Mouse (Mus musculus) hindbrain, postnatal 0 days (tissue): ENCODE measurements around the gene Ttn. TPM values are rescaled to one million over a fixed set of nuclear protein-coding genes. Genes with fewer than 3 reads are reported as not detected.

ENCODE experiments used
- ATAC-seq: fragments of 200-750 bp; cut with Nextera tagmentation; 2 replicates; pipeline ENCODE4 v1.8.0; 2017; ENCODE audit warnings: mild to moderate bottlenecking, moderate TSS enrichment, moderate library complexity
- DNase-seq: peaks from one replicate; pipeline ENCODE4 v3.0.0-alpha.2; 2015; ENCODE audit warnings: low spot score
- H3K27ac ChIP-seq: fragments of 300-500 bp; sonication (generic); 2 replicates; pipeline ENCODE4 v1.5.1; 2014; ENCODE audit warnings: mild to moderate bottlenecking
- H3K27me3 ChIP-seq: fragments of 300-500 bp; sonication (generic); 2 replicates; pipeline ENCODE4 v1.6.1; 2014; ENCODE audit warnings: low read length, mixed read lengths; ENCODE audit not compliant: insufficient read depth
- H3K36me3 ChIP-seq: fragments of 300-500 bp; sonication (generic); 2 replicates; pipeline ENCODE4 v1.6.1; 2014; ENCODE audit warnings: low read length, mixed read lengths; ENCODE audit not compliant: insufficient read depth
- H3K4me1 ChIP-seq: fragments of 300-500 bp; sonication (generic); 2 replicates; pipeline ENCODE4 v1.6.1; 2014; ENCODE audit warnings: antibody characterized with exemption, low read length, mixed read lengths; ENCODE audit not compliant: insufficient read depth
- H3K4me2 ChIP-seq: fragments of 300-500 bp; sonication (generic); 2 replicates; pipeline ENCODE4 v1.6.1; 2014; ENCODE audit warnings: low read depth, mild to moderate bottlenecking, low read length, moderate library complexity, mixed read lengths
- H3K4me3 ChIP-seq: fragments of 300-500 bp; sonication (generic); 2 replicates; pipeline ENCODE4 v1.5.1; 2014; ENCODE audit warnings: low read length
- H3K9ac ChIP-seq: fragments of 300-500 bp; sonication (generic); replicated peaks from 2 replicates; pipeline ENCODE4 v1.6.1; 2014; ENCODE audit warnings: mild to moderate bottlenecking, low read length, moderate library complexity, mixed read lengths
- H3K9me3 ChIP-seq: fragments of 300-500 bp; sonication (generic); 2 replicates; pipeline ENCODE4 v1.6.1; 2016; ENCODE audit warnings: low read length, mixed read lengths
- CTCF ChIP-seq: IDR thresholded peaks from 2 replicates; pipeline ENCODE4 v1.5.1; 2016; ENCODE audit warnings: antibody characterized with exemption, control low read depth, low read depth
- WGBS: fragments of 180-500 bp; shearing (Covaris S2); extraction: QIAGEN DNeasy Blood & Tissue Kit; methylation state at CpG from one replicate; pipeline ENCODE4 v1.1.7; 2014; 5-methylcytosine and 5-hydroxymethylcytosine counted together
- polyA plus RNA-seq: library from polyadenylated mRNA; unstranded; fragments of >200 nt; fragmentation: Nextera tagmentation; extraction: Ambion mirVana; gene quantifications from 2 replicates; pipeline ENCODE4 v1.2.1, GENCODE M21; 2015
- total RNA-seq: library from RNA; depleted of rRNA; stranded (reverse); fragments of >200 nt; gene quantifications from 2 replicates; pipeline ENCODE4 v1.2.3, GENCODE M21; 2014

Gene Ttn
- total and polyA plus RNA-seq, 2 experiments from 2014 or later: 0.58 to 0.73 TPM

GRCm38 (mm10) chr2:76805191-76805892 is 177.0 kb downstream of the Ttn start:
- no peaks in the 10 kb centered on the region for H3K9me3 ChIP-seq
- DNase-seq (no peak), ATAC-seq (no peak)
- no peaks in the 10 kb centered on the region for H3K36me3 ChIP-seq
- no peak overlapping the region for H3K9ac ChIP-seq
- H3K4me1 ChIP-seq: no peaks in the 10 kb centered on the region
- 64% methylated on average over 5 of the region's 5 CpGs for WGBS
- no peak for TF ChIP-seq CTCF
- H3K27ac ChIP-seq: no peak overlapping the region
- H3K4me2 ChIP-seq: no peak overlapping the region
- H3K27me3 ChIP-seq: no peaks in the 10 kb centered on the region
- H3K4me3 ChIP-seq: no peak overlapping the region

DNA sequence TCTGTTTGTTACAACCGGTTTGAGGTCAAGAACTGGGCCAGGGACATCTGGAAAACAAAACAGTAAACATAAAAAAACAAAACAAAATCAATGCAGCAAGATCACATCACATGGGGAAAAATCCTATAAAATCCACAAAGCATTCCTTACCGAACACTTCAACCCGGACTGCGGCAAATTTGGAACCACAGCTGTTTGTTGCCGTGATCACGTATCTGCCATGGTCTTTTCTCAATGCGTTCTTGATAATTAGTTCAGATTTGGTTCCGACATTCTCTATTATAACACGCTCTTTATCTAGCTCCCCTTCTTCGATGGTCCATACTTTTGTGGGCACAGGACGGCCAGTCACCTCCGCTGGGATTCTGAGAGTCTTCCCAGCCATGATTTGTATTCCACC is 198.2 kb downstream of the Ttn start:
- Histone ChIP-seq H3K9me3 (peaks cover 7% of the 10 kb centered on the region; the same call in 1 of the 2 replicates), H3K4me3 (no peak overlapping the region), H3K36me3 (no peaks in the 10 kb centered on the region), H3K4me1 (no peaks in the 10 kb centered on the region), H3K27ac (no peak overlapping the region), H3K4me2 (no peak overlapping the region), H3K27me3 (no peaks in the 10 kb centered on the region), H3K9ac (no peak overlapping the region)
- TF ChIP-seq CTCF: no peak
- no peak for DNase-seq
- WGBS: 97% methylated on average over 12 of the region's 12 CpGs
- ATAC-seq: no peak

- no peaks in the 10 kb centered on the region for H3K36me3 ChIP-seq
- TF ChIP-seq CTCF: no peak
Observed at GRCm38 (mm10) chr2:76780792-76781191, 201.6 kb downstream of the Ttn start.

GRCm38 (mm10) chr2:76769831-76770230 is 212.5 kb downstream of the Ttn start:
- H3K27me3 ChIP-seq: no peaks in the 10 kb centered on the region
- 95% methylated on average over 10 of the region's 10 CpGs for WGBS
- H3K27ac ChIP-seq: no peak overlapping the region
- H3K9me3 ChIP-seq: peaks cover 3% of the 10 kb centered on the region; the same call in 1 of the 2 replicates
- no peak for DNase-seq
- H3K4me3 ChIP-seq: no peak overlapping the region
- no peaks in the 10 kb centered on the region for H3K4me1 ChIP-seq
- no peaks in the 10 kb centered on the region for H3K36me3 ChIP-seq
- H3K4me2 ChIP-seq: no peak overlapping the region
- ATAC-seq: no peak
- no peak for TF ChIP-seq CTCF
- H3K9ac ChIP-seq: no peak overlapping the region

More at GRCm38 (mm10) chr2:76780792-76781191, 201.6 kb downstream of the Ttn start:
- H3K4me1 ChIP-seq: no peaks in the 10 kb centered on the region
- H3K4me2 ChIP-seq: no peak overlapping the region
- H3K27me3 ChIP-seq: no peaks in the 10 kb centered on the region
- no peak overlapping the region for H3K27ac ChIP-seq
- ATAC-seq (no peak), DNase-seq (no peak)
- peaks cover 7% of the 10 kb centered on the region; the same call in 1 of the 2 replicates for H3K9me3 ChIP-seq
- H3K9ac ChIP-seq: no peak overlapping the region
- WGBS: 88% methylated on average over 13 of the region's 13 CpGs
- no peak overlapping the region for H3K4me3 ChIP-seq

DNA sequence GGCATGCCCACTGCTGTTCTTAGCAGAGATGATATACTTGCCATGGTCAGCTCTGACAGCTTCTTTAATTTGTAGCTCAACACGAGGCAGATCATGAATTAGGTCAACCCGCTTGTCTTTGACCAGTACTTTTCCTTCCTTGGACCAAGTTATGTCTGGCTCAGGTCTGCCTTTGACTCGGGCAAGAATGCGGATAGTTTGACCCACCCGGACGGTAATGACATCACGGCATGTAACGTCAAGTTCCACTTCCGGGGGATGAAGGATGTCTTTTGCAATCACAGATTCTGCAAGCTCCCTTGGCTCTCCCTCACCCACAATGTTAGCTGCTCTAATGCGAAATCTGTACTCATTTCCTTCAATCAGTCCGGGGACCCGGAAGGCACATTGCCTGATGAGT is 215.1 kb downstream of the Ttn start:
- no peaks in the 10 kb centered on the region for H3K27me3 ChIP-seq
- ATAC-seq (no peak), DNase-seq (no peak)
- H3K4me2 ChIP-seq: no peak overlapping the region
- no peak overlapping the region for H3K4me3 ChIP-seq
- no peaks in the 10 kb centered on the region for H3K36me3 ChIP-seq
- no peak overlapping the region for H3K9ac ChIP-seq
- peaks cover 3% of the 10 kb centered on the region; the same call in 1 of the 2 replicates for H3K9me3 ChIP-seq
- H3K4me1 ChIP-seq: no peaks in the 10 kb centered on the region
- no peak overlapping the region for H3K27ac ChIP-seq
- 95% methylated on average over 12 of the region's 12 CpGs for WGBS
- no peak for TF ChIP-seq CTCF

DNA sequence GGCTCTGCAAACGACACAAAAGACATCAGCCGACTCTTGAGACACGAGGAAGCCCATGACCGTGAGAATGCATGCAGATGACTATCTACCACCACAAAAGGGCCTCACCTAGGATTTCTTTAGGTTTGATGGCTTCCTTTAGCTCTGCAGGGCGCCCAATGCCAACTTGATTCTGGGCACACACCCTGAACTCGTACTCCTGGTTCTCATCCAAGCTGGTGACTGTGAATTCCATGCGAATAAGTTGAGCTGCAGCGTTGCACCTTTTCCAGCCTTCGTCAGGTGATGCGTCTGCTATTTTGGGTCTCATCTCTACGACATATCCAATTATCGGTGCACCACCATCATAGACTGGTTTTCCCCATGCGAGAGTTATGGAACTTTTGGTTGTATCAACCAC is 217.8 kb downstream of the Ttn start:
- Histone ChIP-seq H3K4me2 (no peak overlapping the region), H3K4me3 (no peak overlapping the region), H3K9ac (no peak overlapping the region), H3K27ac (no peak overlapping the region), H3K4me1 (no peaks in the 10 kb centered on the region), H3K27me3 (no peaks in the 10 kb centered on the region), H3K36me3 (no peaks in the 10 kb centered on the region), H3K9me3 (peaks cover 4% of the 10 kb centered on the region)
- ATAC-seq (no peak), DNase-seq (no peak)
- TF ChIP-seq CTCF: no peak
- WGBS: 94% methylated on average over 13 of the region's 13 CpGs

GRCm38 (mm10) chr2:76762154-76762553 is 220.2 kb downstream of the Ttn start:
- H3K4me3 ChIP-seq: no peak overlapping the region
- H3K4me1 ChIP-seq: no peaks in the 10 kb centered on the region
- no peaks in the 10 kb centered on the region for H3K36me3 ChIP-seq
- no peak overlapping the region for H3K9ac ChIP-seq
- WGBS: 89% methylated on average over 6 of the region's 6 CpGs
- DNase-seq: no peak
- H3K27ac ChIP-seq: no peak overlapping the region
- no peak overlapping the region for H3K4me2 ChIP-seq
- no peaks in the 10 kb centered on the region for H3K27me3 ChIP-seq
- H3K9me3 ChIP-seq: peaks cover 16% of the 10 kb centered on the region
- no peak for TF ChIP-seq CTCF
- no peak for ATAC-seq
